Mouse (Mus musculus): ENCODE results near the gene Lipc. TPM values are rescaled to one million over a fixed set of nuclear protein-coding genes. Genes with fewer than 3 reads are reported as not detected.

The Lipc gene
- total RNA-seq, 2 experiments from 2014 or later: 1.2 TPM; not detected in 1

DNA sequence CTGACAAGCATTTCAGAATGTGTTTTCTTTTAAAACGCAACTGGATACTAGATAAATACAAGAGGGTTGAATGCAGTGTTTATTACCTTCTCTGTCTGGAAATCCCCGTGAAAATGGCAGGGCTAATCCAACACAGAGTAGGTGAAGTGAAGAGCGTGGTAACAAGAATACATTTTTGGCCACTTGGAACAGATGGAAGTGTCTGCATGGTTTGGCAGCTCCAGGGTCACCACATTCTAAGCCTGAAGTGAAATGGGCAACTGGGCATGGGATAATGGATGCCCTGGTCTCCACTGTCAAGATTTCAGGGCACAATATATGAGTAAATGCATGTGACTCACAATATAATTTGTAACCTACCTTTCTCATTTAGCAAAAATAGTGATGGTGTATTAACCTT, 169.8 kb downstream of the Lipc start:
- no peak for ATAC-seq (replicated peaks; ENCODE audit: low FRiP score, poor library complexity, severe bottlenecking)

GRCm38 (mm10) chr9:70775517-70775916, 176.5 kb downstream of the Lipc start:
- ATAC-seq (replicated peaks; ENCODE audit: low FRiP score, poor library complexity, severe bottlenecking): no peak

GRCm38 (mm10) chr9:70760974-70761373, 191.1 kb downstream of the Lipc start:
- no peak for ATAC-seq (replicated peaks; ENCODE audit: low FRiP score, poor library complexity, severe bottlenecking)

DNA sequence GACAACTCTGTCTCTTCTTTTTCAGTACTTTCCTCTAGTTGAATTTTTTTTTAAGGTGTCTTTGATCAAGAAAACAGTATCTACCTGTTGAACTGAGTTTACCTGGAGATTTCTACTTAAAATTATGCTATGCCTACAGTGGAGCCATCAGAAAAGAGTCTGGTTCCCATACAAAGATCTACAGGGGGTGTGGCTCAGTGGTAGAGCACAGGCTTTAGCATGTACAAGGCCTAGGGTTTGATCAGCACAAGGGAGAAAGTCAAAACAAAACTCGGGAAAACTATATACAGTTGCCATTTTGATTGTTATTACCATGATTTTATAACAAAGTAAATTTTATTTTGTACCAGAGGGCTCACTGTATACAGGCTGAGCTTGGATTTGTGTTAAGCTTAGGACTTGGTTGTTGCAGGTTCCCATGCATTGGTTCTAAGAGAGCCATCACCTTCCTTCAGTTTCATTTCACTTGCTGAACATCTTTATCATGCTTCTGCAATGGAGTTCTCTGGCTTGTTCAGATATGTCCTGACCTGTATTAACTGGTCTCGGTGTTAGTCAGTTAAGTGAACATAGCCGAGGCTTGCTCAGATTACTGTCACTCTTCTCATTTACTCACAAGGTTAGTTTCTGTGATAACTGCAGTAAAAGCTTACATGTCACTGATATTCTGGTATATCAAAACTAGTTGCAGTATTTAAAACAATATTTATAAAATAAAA, 200.4 kb downstream of the Lipc start:
- no peak for ATAC-seq (replicated peaks; ENCODE audit: low FRiP score, poor library complexity, severe bottlenecking)

Other genes starting within 250 kb of the Lipc start
- gene Aqp9, start 216.5 kb upstream of the Lipc start, total RNA-seq (2015; ENCODE audit: low replicate concordance): 23.4 and 28.1 TPM in 2 replicates
- gene Aqp9, start 216.5 kb upstream of the Lipc start, total RNA-seq (2017; ENCODE audit: low replicate concordance): 33.5 and 50.6 TPM in 2 replicates

All from erythroid progenitor cell, adult 5-6 weeks (primary cell).